29 mouse cellular contexts compared by ENCODE assay signal in the genomic region with DNA sequence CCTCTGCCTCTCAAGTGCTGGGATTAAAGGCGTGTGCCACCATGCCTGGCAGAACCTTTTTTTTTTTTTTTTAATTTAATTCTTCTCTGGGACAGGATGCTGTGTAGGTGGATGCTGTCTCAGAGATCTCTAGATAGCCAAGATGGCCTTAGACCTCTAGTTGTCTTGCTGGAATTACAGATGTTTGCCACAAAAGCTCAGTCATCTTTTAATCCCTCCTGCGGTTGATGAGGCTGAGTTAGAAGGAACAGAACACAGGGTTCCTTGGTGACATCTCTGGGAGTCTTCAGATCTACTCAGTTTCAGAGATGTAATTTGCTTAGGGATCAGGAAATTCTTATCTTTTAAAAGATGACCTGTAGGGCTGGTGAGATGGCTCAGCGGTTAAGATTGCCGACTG. TPM values are rescaled to one million over a fixed set of nuclear protein-coding genes. Genes with fewer than 3 reads are reported as not detected.
DNase-seq lines count a peak whose midpoint lies in the region; ATAC-seq and TF ChIP-seq lines count a peak whose summit lies in the region.
"Had no signal": no experiment of that assay in that cellular context is flagged by ENCODE, and none has a peak within 500 bp of the region (broad histone marks: within the 10 kb centered on the region; RNA-seq: fewer than 3 reads in every experiment).

No protein-coding gene starts in this region.

- ATAC-seq in heart, embryonic 12.5 days (ENCODE audit: insufficient number of reproducible peaks, low FRiP score): no peak
- no peak for ATAC-seq in lung, embryonic 14.5 days (ENCODE audit: insufficient read depth)
- ATAC-seq in CD4-positive, CD25-positive, alpha-beta regulatory T cell, adult 4 months: peak; percentile 24
- ATAC-seq in hindbrain, postnatal 0 days: no peak
- ATAC-seq in midbrain, embryonic 14.5 days (ENCODE audit: low FRiP score, low TSS enrichment): no peak
- ATAC-seq: forebrain, embryonic 13.5 days; hindbrain, embryonic 16.5 days; midbrain, embryonic 16.5 days had no signal

- no peak overlapping the region for H3K27ac ChIP-seq in heart, embryonic 12.5 days (ENCODE audit: poor library complexity, severe bottlenecking)
- H3K27ac ChIP-seq in lung, embryonic 14.5 days (ENCODE audit: low read depth): no peak overlapping the region
- no peak overlapping the region for H3K27ac ChIP-seq in hindbrain, postnatal 0 days
- H3K27ac ChIP-seq in midbrain, embryonic 14.5 days (replicated peaks; ENCODE audit: low read depth, low read length): no peak overlapping the region
- H3K27ac ChIP-seq: embryonic facial prominence, embryonic 10.5 days; embryonic facial prominence, embryonic 15.5 days; forebrain, embryonic 13.5 days; liver, embryonic 14.5 days; neural tube, embryonic 12.5 days had no signal

- TF ChIP-seq CTCF in lung, embryonic 14.5 days (IDR thresholded peaks at IDR 0.05; ENCODE audit: low read depth): no peak
- TF ChIP-seq CTCF in hindbrain, postnatal 0 days (IDR thresholded peaks at IDR 0.05; ENCODE audit: low read depth): no peak

- peaks cover 61% of the 10 kb centered on the region for H3K4me1 ChIP-seq in heart, embryonic 12.5 days (replicated peaks)
- H3K4me1 ChIP-seq in lung, embryonic 14.5 days (ENCODE audit: insufficient read depth): peaks cover 26% of the 10 kb centered on the region
- H3K4me1 ChIP-seq in hindbrain, postnatal 0 days (ENCODE audit: insufficient read depth, low read length): no peaks in the 10 kb centered on the region
- peaks cover 11% of the 10 kb centered on the region; the same call in 1 of the 2 replicates for H3K4me1 ChIP-seq in midbrain, embryonic 14.5 days (ENCODE audit: control insufficient read depth, insufficient read depth, low read length)

- H3K4me2 ChIP-seq in heart, embryonic 12.5 days: peak overlapping the region; percentile 32
- H3K4me2 ChIP-seq in lung, embryonic 14.5 days: peak overlapping the region; percentile 63; the same call in 1 of the 2 replicates
- no peak overlapping the region for H3K4me2 ChIP-seq in hindbrain, postnatal 0 days (ENCODE audit: low read depth, low read length)
- no peak overlapping the region for H3K4me2 ChIP-seq in midbrain, embryonic 14.5 days (ENCODE audit: low read length)
- H3K4me2 ChIP-seq: embryonic facial prominence, embryonic 15.5 days had no signal

- no peaks in the 10 kb centered on the region for H3K9me3 ChIP-seq in heart, embryonic 12.5 days (replicated peaks)
- H3K9me3 ChIP-seq in lung, embryonic 14.5 days (ENCODE audit: low read depth, low read length): no peaks in the 10 kb centered on the region
- H3K9me3 ChIP-seq in hindbrain, postnatal 0 days (ENCODE audit: low read length): no peaks in the 10 kb centered on the region
- H3K9me3 ChIP-seq in midbrain, embryonic 14.5 days (ENCODE audit: control insufficient read depth, low read length): no peaks in the 10 kb centered on the region
- H3K9me3 ChIP-seq: embryonic facial prominence, embryonic 10.5 days; embryonic facial prominence, embryonic 15.5 days; forebrain, embryonic 13.5 days; megakaryocyte, embryonic 14.5 days; neural tube, embryonic 12.5 days had no signal

- no peak for DNase-seq in heart, postnatal 36 days
- DNase-seq in lung, embryonic 14.5 days: no peak
- DNase-seq in lung, postnatal 10 days: no peak
- no peak for DNase-seq in hindbrain, postnatal 0 days (ENCODE audit: low spot score)
- DNase-seq in midbrain, embryonic 14.5 days: no peak
- DNase-seq: adrenal gland, postnatal 10 days; cerebellum, adult 8-10 months; cerebellum, postnatal 25 days; gastrocnemius, postnatal 14 days; heart, postnatal 10 days; kidney, adult 11 months; kidney, postnatal 14 days; liver; lung, adult 2 months; lung, postnatal 4 days; right cerebral cortex, adult 18-20 months; spleen, adult 18-20 months; thymus, postnatal 25 days had no signal

- no peak overlapping the region for H3K9ac ChIP-seq in heart, embryonic 12.5 days
- no peak overlapping the region for H3K9ac ChIP-seq in lung, embryonic 14.5 days
- no peak overlapping the region for H3K9ac ChIP-seq in hindbrain, postnatal 0 days (replicated peaks; ENCODE audit: low read length)
- H3K9ac ChIP-seq in midbrain, embryonic 14.5 days (replicated peaks; ENCODE audit: low read length): no peak overlapping the region
- H3K9ac ChIP-seq: embryonic facial prominence, embryonic 15.5 days; forebrain, embryonic 13.5 days; liver, embryonic 14.5 days; neural tube, embryonic 12.5 days had no signal

- H3K4me3 ChIP-seq in heart, embryonic 12.5 days: peak overlapping the region; percentile 14; the same call in 1 of the 2 replicates
- H3K4me3 ChIP-seq in lung, embryonic 14.5 days (ENCODE audit: low read depth, low read length): no peak overlapping the region
- H3K4me3 ChIP-seq in hindbrain, postnatal 0 days (ENCODE audit: low read length): no peak overlapping the region
- H3K4me3 ChIP-seq in midbrain, embryonic 14.5 days (replicated peaks; ENCODE audit: low read depth, low read length): no peak overlapping the region
- H3K4me3 ChIP-seq: embryonic facial prominence, embryonic 10.5 days; embryonic facial prominence, embryonic 15.5 days; forebrain, embryonic 13.5 days; megakaryocyte, embryonic 14.5 days; neural tube, embryonic 12.5 days had no signal

- 82% methylated on average over 4 of the region's 4 CpGs for WGBS in heart, embryonic 12.5 days
- WGBS in lung, embryonic 14.5 days: 88% methylated on average over 4 of the region's 4 CpGs
- WGBS in hindbrain, postnatal 0 days: over 99% methylated on average over 4 of the region's 4 CpGs
- WGBS in midbrain, embryonic 14.5 days: 94% methylated on average over 4 of the region's 4 CpGs

- intact Hi-C loops in heart, postnatal 36 days (cut with DNase I): no loop called here

- H3K36me3 ChIP-seq in heart, embryonic 12.5 days: peaks cover 24% of the 10 kb centered on the region
- peaks cover 23% of the 10 kb centered on the region for H3K36me3 ChIP-seq in lung, embryonic 14.5 days (ENCODE audit: insufficient read depth)
- no peaks in the 10 kb centered on the region for H3K36me3 ChIP-seq in hindbrain, postnatal 0 days (ENCODE audit: insufficient read depth, low read length)
- no peaks in the 10 kb centered on the region for H3K36me3 ChIP-seq in midbrain, embryonic 14.5 days (ENCODE audit: control insufficient read depth, insufficient read depth, low read length)

- H3K27me3 ChIP-seq in heart, embryonic 12.5 days (replicated peaks): no peaks in the 10 kb centered on the region
- H3K27me3 ChIP-seq in lung, embryonic 14.5 days (ENCODE audit: insufficient read depth, low read length): no peaks in the 10 kb centered on the region
- no peaks in the 10 kb centered on the region for H3K27me3 ChIP-seq in hindbrain, postnatal 0 days (ENCODE audit: insufficient read depth, low read length)
- H3K27me3 ChIP-seq in midbrain, embryonic 14.5 days (ENCODE audit: control insufficient read depth, insufficient read depth, low read length): no peaks in the 10 kb centered on the region
- H3K27me3 ChIP-seq: CH12.LX; embryonic facial prominence, embryonic 15.5 days; neural tube, embryonic 12.5 days had no signal

RNA-seq across cellular contexts. Expression of a gene that starts 3.1 kb away (rescaled TPM):
- 44.2 and 48.3 TPM in 2 replicates for polyA plus RNA-seq in heart, embryonic 12.5 days (2016; fragmentation: Nextera tagmentation; extraction: Ambion mirVana)
- total RNA-seq in heart, postnatal 36 days (2021): 10 to 100 TPM; 21.2 to 49.2 TPM
- polyA plus RNA-seq in lung, embryonic 14.5 days (2014; fragmentation: Nextera tagmentation; extraction: Ambion mirVana): 25.4 and 27.0 TPM in 2 replicates
- polyA plus RNA-seq in CD4-positive, CD25-positive, alpha-beta regulatory T cell, adult 4 months (2017; shearing (Covaris generic)): 10 to 100 TPM; 60.6 to 85.0 TPM
- 18.5 and 19.1 TPM in 2 replicates for total RNA-seq in hindbrain, postnatal 0 days (2014; rRNA removed)
- polyA plus RNA-seq in hindbrain, postnatal 0 days (2015; fragmentation: Nextera tagmentation; extraction: Ambion mirVana): 5.6 and 5.8 TPM in 2 replicates
- polyA plus RNA-seq in midbrain, embryonic 14.5 days (2014; fragmentation: Nextera tagmentation; extraction: Ambion mirVana): 7.0 and 8.3 TPM in 2 replicates

RNA-seq across cellular contexts. Expression of a gene that starts 6.8 kb away (rescaled TPM):
- polyA plus RNA-seq in heart, embryonic 12.5 days (2016; fragmentation: Nextera tagmentation; extraction: Ambion mirVana): 3.4 and 4.0 TPM in 2 replicates
- 1 to 10 TPM; 1.3 to 1.9 TPM for total RNA-seq in heart, postnatal 36 days (2021)
- polyA plus RNA-seq in lung, embryonic 14.5 days (2014; fragmentation: Nextera tagmentation; extraction: Ambion mirVana): 4.9 and 6.1 TPM in 2 replicates
- 10 to 100 TPM; 14.3 to 43.4 TPM for polyA plus RNA-seq in CD4-positive, CD25-positive, alpha-beta regulatory T cell, adult 4 months (2017; shearing (Covaris generic))
- total RNA-seq in hindbrain, postnatal 0 days (2014; rRNA removed): 6.5 and 10.6 TPM in 2 replicates
- polyA plus RNA-seq in hindbrain, postnatal 0 days (2015; fragmentation: Nextera tagmentation; extraction: Ambion mirVana): 8.2 and 8.3 TPM in 2 replicates
- 5.6 and 6.0 TPM in 2 replicates for polyA plus RNA-seq in midbrain, embryonic 14.5 days (2014; fragmentation: Nextera tagmentation; extraction: Ambion mirVana)

Comparison
In these comparisons a context has a peak if more than half of its experiments do, and no peak if none do; other contexts are left out.
1. H3K4me2 ChIP-seq: peak in heart, embryonic 12.5 days (single experiment) and lung, embryonic 14.5 days (single experiment); none in hindbrain, postnatal 0 days (single experiment) and midbrain, embryonic 14.5 days (single experiment).